Mouse (Mus musculus): ENCODE results near the gene Gm4981.
"Not testable (repeated sequence)": the region's sequence is repeated elsewhere in the genome, so short reads cannot be mapped to it uniquely, and the experiment has no call there.

DNA sequence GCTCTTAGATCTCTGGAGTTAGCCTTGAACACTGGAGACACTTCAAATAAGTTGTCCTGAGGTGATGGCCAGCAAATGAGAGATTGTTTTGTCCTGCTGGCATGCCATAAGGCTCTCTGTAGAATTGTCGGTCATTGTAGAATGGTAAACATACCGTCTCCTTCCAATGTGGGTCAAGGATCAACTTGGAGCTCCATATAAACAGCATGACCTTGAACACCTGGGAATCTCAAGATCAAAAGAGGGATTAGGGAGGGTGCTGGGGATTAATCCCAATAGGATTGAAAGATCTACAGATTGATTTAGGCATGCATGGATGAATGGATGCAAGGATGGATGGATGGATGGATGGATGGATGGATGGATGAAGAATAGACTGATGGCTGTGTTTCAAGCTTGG, 14.9 kb downstream of the Gm4981 start:
- not testable (repeated sequence) for TF ChIP-seq CTCF (IDR thresholded peaks at IDR 0.05; ENCODE audit: low read depth, low read length); POLR2A (IDR thresholded peaks at IDR 0.05; ENCODE audit: extremely low read depth, insufficient read depth, low read length)
